Mouse (Mus musculus) embryo, embryonic 9.5 days (tissue): ENCODE data around the gene Fam171a2.
"Not testable (repeated sequence)": the region's sequence is repeated elsewhere in the genome, so short reads cannot be mapped to it uniquely, and the experiment has no call there.

Experiments used
- DNase-seq: peaks from one replicate; pipeline ENCODE4 v3.0.0-alpha.2; 2017; ENCODE audit errors: extremely low spot score

The Fam171a2 gene

GRCm38 (mm10) chr11:102393719-102394420 lies 53.6 kb downstream of the Fam171a2 start:
- no peak for DNase-seq

DNA sequence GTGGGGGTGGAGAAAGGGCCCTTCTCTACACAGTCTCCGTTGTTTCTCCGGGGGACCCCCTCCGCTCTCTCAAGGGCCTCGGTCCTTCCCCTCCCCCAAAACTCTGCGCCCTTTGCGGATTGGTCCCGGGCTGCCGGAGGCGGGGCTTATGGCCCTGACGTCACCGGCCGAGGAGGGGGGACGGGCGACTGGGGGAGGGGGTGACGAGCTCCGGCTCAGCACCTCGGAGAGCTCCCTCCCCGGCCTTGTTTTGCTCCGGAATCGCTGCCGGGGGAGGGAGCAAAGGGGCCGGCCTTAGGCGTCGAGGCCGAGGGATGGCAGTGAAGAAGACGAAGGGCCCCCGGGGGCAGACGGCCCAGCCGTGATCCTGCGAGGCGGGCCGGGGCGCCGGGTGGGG lies 54.2 kb downstream of the Fam171a2 start, which contains the start of gene Rundc3a:
Gene Rundc3a, plus strand, starts transcription at position 166 of the 397 bp plus-strand sequence.
- peak; percentile 96 for DNase-seq

GRCm38 (mm10) chr11:102392441-102393237 lies 54.8 kb downstream of the Fam171a2 start:
- DNase-seq, result no peak

DNA sequence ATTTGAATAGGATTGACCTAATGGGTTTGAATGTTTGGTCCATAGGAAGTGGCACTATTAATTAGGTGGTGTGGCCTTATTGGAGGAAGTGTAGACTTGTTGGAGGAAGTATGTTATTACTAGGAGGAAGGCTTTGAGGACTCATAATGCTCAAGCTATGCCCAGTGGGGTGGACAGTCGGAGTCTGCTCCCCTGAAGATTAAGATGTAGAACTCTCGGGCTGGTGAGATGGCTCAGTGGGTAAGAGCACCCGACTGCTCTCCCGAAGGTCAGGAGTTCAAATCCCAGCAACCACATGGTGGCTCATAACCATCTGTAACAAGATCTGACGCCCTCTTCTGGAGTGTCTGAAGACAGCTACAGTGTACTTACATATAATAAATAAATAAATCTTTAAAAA lies 58.0 kb downstream of the Fam171a2 start:
- DNase-seq, result not testable (repeated sequence)
